Mouse (Mus musculus): Measurements from ENCODE around the gene Drc1.

DNA sequence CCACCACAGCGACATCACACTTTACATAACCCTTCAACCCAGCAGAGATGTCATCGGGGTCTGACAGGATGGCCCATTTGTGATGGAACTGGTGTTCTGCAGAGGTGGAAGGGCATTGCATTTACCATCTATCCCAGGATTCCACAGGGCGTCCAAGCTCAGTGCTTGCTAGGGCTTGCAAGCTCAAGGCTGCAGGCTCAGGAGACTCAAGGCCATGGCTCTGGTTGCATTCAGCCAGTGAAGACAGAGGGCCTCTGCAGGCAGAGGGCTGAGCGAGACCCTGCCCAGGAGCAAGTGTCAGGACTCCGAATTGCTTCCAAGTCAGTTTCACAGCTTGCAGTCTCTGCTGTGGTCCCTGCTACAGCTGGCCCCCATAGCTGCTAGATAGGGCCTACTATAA lies 108.6 kb downstream of the Drc1 start:
- no peak for TF ChIP-seq POLR2A (IDR thresholded peaks at IDR 0.05; ENCODE audit: extremely low read depth, insufficient read depth, low read length)
- no peak for TF ChIP-seq CTCF (IDR thresholded peaks at IDR 0.05; ENCODE audit: low read depth, low read length)

Data from liver, adult 2 months (tissue).